Mouse (Mus musculus): ENCODE measurements around the gene Traf3ip2.

Traf3ip2 gene

DNA sequence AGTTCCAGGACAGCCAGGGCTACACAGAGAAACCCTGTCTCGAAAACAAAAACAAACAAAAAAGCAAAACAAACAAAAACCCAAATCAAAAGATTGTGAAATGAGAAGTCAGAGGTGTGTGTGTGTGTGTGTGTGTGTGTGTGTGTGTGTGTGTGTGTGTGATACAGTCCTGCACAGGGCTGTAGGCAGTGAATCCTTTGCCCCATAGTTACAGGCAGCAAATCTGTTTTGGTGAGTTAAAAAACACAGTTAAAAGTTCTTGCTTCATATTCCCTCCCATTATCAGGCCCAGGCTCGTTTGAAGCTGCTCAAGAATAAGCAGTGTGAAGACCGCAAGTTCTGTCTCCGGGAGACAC lies at the start of gene Traf3ip2:
Traf3ip2 (plus strand) TSS at position 302 of the 356 bp plus-strand sequence.
- no peak for DNase-seq (ENCODE audit: low spot score)

DNA sequence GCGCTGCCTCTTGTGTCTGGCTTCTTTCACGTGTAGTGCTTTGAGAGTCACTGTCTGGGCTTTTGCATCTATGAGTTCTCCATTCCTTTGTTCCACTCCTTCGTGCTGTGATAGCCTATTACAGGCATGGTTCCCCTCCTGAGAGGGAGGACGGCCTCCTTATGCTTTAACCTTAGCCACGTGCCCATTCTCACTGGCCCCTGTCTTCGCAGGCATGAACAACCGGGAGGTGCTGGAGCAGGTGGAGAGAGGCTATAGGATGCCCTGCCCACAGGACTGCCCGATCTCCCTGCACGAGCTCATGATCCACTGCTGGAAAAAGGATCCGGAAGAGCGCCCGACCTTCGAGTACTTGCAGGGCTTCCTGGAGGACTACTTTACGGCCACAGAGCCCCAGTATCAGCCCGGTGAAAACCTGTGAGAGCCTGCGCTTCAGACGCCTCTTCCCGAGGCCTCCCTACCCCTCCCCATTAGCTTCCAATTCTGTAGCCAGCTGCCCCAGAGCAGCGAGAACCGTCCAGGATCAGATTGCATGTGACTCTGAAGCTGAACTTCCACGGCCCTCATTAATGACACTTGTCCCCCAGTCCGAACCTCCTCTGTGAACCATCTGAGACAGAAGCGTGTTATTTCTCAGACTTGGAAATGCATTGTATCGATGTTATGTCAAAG lies 49.0 kb upstream of the Traf3ip2 start:
- DNase-seq (ENCODE audit: low spot score) = no peak

DNA sequence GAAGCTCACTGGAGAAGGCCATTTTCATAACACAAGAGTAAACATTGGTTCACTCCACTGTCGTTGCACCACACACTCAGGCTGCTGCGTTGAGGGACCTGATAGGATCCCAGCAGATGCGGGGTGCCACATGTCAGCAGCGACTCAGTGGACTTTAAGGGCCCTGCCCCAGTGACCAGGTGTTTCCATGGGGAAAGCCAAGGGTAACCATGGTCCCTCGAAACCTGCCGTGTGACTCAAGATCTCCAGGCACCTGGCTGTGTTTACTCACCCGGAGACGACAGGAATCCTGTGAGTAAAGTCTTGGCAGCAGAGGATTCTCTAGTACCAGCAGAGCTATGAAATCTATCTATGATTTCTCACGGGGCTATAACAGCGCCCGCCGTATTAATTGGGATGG lies 45.8 kb upstream of the Traf3ip2 start:
- no peak for DNase-seq (ENCODE audit: low spot score)

DNA sequence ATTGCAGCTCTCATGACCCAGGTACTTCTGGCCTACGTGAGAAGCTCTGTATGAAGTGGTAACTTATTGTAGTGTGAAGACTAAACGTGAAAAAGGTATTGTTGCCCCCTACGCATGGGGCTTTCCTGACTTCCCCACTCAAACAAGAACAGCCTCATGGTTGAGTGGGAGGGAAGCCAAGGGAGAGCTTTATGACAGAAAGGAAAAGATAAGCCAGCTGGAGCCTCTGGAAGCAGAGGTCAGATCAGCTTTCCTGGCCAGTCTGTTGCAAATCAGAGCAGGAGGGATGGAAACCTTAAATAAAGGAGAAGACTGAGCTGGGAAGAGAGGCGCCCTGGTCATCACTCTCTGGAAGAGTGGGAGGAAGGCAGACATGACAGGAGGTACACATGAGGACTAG lies 43.7 kb upstream of the Traf3ip2 start:
- DNase-seq (ENCODE audit: low spot score) = no peak

DNA sequence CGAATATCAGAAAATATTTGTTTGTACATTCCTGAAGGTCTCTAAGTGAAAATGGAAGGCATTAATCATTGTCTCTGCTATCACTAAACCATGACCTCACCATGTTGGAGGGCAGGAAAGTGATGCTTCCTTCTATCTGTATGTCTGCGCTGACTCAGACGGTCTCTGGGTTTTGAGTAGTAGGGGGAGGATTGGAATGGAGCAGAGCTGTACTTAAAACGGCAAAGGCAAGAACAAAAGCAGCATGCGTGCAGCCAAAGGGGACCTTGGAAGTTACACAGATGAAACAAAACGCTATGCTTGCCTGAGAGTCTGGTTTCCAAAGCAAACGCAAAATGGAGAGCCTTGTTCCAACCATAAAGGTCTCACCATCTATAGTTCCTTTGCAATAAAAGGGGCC lies 41.7 kb upstream of the Traf3ip2 start:
- no peak for DNase-seq (ENCODE audit: low spot score)

DNA sequence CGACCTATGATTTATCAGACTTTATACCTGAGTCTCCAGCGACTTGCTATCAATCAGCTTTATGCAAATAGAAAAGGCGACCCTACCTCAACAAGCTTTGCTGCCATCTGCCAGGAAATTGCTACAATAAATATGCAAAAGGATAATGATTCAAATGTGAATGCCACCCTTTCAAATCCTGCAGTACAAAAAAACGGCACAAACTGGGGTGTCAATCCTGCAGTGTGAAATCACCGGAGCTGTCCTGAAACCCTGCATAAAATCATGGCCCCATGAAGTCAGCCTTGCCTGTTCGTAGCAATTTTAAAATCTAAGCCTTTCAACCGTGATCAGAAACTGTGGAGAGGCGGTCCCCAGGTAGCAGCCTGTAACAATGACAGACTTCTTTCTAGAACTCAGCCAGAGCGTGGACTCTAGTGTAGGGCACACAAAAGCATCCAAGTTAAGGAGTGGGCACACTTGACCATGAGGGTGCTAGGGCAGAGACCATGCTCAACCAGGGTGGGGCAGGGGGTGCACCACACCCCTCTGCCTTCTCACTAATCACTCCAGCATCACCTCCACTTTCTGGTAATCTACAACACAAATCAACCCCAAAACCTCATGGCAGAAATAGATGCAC lies 40.6 kb upstream of the Traf3ip2 start:
- no peak for DNase-seq (ENCODE audit: low spot score)

DNA sequence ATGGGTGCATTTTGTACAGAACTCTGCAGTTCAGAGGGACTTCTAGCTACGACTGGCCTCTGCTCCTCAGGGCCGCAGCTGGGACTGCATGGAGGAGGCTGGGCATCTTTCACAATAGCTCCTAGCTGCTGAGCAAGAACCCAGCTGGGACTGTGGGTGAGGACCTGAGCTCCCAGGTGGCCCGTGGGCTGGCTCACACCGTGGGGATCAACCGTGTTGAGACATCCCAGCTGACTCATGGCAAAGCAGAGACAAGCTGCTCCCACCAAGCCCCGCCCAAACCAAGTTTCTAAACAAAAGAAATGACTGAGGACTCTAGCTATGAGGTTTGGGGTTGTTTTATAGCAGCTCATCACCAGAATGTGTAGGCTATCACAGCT lies 40.1 kb upstream of the Traf3ip2 start:
- no peak for DNase-seq (ENCODE audit: low spot score)

DNA sequence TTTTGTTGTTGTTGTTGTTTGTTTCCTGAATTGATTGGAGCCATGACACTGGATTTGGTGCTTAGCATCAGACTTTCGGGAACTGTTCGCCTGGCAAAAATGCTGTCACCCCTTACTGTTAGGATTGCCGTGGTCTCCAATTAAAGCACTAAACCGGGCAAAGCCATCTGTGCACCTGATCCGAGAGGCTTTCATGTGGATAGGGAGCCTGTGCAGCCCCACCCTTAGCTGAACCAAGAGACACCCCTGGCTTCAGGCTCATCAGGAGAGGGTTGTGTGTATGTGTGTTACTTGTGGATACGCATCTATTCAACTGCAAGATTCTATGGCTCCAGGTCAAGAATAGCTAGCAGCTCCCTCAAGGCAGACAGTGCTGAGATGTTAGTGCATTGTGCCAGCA lies 36.3 kb upstream of the Traf3ip2 start:
- no peak for DNase-seq (ENCODE audit: low spot score)

DNA sequence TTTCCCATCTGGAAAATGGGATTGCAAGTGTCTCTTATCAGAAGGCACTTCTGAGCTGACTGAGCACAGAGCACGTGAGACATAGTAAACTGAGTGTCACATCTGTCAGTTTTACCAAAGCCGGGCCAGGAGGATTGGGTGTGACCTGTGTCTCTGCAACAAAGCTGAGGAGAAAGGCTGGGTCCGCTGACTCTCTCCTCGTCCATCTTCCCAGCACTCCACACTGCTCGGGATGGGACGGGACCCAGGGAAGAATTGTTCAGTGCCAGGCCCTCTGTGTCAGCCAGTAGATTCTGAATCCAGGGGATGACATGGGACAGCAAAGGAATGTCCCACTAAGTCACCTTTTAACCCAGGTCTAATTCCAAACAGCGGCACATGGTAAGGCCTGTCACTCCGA lies 32.3 kb upstream of the Traf3ip2 start:
- DNase-seq (ENCODE audit: low spot score) = no peak

DNA sequence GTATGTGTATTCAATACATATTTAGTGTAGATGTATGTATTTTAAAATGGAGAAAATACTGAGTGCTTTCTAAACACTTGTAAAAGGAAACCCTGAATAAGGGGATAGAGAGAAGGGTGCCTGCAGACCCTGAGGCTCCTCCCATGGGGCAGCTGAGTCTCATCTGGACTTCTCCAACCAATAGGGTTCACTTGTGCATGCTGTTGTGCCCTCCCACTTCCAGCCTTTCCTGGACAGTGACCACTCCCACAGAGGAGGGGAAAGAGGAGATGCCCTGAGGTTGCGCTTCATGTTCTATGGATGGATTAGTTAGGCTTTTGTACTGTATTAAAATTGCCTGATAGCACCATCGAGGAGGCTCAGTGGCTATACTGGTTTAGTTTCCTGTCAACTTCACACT lies 30.3 kb upstream of the Traf3ip2 start:
- no peak for DNase-seq (ENCODE audit: low spot score)

DNA sequence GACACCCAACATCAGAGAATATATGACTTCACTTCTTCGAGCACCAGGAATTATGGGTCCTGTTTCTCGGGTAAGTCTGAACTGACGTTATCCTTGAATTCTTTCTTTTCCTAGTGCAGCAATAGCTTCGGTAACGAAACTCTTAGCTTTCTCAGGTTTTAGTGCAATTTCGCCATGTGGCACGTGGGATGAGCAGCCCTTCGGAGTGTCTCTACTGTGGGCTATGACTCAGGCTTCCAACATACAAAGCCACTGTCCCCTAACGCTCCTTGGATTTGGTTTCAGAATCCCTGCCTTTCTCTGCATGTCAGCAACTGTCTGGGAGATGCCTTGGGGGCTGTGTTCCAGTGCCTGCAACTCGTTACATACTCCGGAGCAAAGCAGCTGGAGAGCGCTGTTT lies 29.0 kb upstream of the Traf3ip2 start:
- DNase-seq (ENCODE audit: low spot score) = no peak

DNA sequence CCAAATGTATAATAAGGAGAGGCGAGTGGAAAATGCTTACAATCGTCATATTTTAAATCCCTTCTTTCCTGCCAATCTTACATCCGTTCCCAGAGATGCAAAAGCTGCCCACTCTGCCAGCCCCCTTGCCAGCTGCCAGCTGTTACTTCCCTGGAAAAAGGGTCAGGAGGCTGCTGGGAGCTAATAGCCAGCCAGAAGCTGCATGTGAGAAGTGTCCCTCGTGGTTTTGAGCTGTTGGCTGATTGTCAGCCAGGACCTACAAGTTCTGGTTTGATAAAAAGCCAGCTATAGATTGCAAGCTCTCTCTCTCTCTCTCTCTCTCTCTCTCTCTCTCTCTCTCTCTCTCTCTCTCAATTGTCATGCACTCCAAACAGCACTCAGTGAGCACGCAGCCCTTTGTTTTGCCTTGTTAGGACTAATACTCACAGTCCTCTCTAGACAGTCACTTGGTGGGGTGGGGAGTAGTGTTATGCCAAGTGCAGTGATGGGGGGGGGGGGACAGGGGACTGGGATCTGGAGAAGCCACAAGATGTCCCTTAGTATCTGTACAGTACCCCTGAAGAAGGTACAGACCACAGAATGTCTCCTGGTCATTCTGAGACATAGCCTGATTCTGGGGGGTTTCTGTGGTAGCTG lies 25.3 kb upstream of the Traf3ip2 start:
- DNase-seq (ENCODE audit: low spot score) = no peak

DNA sequence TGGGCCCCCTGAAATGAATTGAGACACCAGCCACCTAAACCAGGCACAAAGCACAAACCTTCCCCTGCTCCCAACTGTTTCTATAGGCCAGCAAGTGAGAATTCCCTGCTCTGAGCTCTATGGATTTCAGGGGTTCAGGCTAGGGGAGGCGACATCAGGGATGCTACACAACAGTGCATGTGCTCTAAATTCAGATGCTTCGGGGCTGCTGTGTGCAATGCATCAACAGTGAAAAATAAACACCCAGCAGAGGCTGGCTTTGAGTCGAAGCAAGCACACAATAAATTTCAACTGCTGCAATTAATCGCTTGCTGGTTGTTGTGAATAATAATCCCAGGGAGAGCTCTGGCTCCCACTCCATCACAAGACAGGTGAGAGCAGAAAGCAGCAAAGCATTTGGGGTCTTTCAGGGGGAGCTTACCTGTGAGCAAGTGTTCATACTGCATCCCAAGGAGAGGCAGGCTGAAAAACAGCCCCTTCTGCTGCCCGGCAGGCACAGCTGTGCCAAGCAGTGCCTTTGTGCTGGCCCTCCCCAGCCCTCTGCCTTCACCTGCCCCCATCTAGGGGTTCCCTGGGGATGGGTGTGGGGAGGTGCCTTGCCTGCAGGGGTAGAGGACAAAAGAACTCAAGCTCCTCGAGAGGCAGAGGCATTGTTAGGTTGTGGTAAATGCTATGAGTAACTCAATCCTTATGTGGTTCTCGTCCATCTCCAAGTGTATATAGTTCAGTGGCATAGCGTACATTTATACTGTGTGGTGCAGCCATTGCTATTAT lies 24.6 kb upstream of the Traf3ip2 start:
- DNase-seq (ENCODE audit: low spot score) = no peak

DNA sequence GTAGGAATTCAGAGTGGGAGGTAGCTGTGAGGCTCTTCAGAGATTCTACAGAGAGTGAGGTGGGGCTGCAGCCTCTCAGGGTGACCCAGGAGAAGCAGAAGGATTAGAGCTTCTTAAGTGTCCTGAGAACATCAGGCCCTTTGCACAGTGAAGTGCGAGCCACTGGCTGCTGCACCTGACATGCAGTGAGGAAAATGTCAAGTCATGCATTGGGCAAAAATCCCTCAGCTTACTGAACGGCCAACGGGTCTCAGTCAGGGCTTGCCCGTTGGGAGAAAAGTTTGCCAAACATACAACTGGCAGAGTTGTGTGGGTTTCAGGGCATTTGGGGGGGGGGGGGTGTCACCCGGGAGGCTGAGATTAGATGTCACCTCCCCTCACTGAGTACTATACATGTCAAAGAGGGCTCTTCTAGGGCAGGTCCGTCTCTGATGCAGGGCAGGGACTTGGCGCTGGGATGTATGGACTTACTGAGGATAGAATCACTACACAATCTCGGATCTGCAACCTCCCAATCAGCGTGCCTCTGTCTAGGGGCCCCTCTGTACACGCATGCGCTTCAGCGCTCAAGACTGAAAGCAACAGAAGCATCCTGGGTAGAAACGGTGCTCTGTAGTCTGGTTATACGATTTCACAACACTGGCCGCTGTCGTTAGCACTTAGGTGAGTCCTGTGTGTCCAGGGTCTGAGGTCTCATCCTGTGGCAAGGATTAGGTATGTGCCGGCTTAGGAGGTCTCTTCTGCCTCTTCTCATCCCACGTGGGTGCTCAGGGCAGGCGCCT lies 22.8 kb upstream of the Traf3ip2 start:
- DNase-seq (ENCODE audit: low spot score) = no peak

DNA sequence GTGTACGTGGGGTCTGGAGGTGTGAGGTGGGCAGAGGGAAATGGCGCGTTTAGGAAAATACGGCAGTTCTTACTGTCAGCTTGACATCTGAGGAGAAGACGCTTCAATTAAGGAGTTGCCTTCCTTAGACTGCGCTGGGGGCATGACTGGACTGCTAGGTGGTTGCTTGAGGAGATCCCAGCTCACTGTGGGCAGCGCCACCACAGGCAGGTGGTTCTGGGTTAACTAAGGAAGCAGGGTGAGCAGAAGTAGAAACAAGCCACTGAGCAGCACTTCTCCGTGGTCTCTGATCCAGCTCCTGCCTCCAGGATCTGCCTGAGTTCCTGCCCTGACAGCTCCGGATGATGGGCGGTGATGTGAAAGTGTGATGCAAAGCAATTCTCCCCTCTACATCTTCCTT lies 22.1 kb upstream of the Traf3ip2 start:
- no peak for DNase-seq (ENCODE audit: low spot score)

DNA sequence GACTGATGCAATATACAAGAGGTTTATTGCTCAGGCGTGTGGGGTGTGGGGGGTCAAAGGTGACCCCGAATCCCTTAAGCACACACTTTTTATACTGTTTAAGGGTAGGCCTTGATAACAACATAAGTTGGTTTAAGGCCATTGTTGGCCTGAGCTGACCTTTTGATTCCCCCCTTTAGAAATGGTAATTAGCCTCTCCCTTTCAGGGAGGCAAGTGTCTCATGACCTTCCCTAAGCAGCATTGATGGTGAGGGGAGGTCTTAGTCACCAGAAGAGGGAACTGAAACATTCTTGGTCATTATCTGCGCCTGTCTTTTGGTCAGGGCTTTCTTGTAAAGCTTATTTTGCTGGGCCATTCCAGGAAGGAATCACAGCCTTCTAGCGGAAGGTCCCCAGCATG lies 20.2 kb upstream of the Traf3ip2 start:
- no peak for DNase-seq (ENCODE audit: low spot score)

DNA sequence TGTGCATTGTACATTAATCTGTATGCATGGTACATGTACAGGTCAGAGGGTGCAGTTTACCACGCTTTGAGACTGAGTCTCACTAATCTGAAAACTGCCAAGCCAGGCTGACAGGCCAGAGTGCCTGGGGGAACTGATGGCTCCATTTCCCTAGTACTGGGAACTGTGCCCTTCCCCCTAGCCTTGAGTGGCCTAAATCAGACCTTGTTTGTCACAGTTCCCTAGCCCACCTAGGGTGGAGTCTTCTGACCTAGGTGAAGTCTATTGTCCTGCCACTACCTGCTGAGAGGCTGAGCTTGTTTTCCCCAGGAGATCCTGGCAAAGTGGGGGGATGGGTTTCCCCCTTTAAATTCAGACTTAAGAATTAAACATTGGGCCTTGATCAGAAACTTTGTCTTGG lies 18.0 kb upstream of the Traf3ip2 start:
- no peak for DNase-seq (ENCODE audit: low spot score)

DNA sequence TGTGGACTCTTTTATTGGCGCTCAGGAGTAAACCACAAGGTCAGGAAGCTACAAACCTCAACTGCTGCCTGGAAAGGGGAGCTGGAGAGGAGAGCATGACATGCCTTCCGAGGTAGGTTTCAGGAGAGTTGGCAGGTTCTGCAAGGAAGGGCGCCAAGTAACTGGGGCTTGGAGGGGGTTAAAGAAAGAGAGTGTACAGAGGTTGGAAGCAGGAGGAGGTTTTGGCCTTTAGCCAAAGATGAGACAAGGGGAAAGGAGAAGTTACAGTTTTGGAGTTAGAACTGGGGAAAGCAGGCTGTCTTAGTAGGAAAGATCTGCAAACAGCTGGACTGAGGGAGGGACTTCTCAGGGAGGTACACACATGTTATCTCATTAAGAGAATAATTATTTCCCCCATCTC lies 16.9 kb upstream of the Traf3ip2 start:
- DNase-seq (ENCODE audit: low spot score) = no peak

DNA sequence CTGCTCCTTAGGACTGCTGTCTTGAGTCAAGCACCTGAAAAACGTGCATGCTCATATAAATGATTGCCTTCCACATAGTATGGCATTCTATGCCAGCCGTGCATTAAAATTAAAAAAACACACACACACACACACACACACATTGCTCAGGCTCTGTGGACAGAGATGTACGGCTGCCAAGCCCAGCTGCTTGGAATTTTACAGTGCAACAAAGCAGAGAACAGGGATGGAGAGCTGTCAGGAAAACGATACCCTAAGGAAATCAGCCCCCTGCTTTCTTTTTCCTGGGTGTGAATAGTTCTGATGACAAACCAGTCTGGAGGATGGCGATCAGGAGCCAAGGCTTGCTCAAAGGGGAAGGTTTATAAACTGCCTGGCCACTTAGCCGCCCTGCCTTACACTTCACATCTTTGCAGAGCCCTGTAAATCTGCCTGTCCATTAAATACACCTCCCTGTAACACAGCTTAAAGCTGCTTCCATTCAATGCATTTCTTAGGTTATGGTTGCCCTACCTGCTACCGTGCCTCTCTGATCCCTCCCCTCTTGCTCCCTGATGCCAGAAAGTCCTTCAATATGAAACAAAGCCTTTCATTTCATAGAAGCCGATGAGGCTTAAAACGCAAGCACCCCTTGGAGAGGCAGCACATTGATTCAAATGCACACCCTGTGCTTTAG lies 15.5 kb upstream of the Traf3ip2 start:
- no peak for DNase-seq (ENCODE audit: low spot score)

DNA sequence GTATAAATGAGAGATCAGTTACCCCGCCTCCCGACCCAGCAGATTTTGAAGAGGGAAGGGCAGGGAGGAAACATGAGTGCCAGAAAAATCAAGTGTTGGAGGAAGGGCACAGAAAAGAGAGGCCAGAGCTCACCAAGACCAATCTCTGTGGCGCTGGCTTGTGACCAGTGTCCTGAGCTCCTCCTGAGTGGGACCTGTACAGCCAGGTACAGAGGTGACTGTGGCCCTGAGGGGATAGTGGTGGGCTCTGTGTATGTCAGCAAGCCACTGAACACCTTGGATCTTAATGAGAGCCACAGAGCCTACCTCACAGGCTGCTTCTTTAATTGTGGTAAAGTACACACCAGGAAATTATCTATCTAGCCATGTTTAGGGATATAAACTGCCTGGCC lies 14.9 kb upstream of the Traf3ip2 start:
- no peak for DNase-seq (ENCODE audit: low spot score)

DNA sequence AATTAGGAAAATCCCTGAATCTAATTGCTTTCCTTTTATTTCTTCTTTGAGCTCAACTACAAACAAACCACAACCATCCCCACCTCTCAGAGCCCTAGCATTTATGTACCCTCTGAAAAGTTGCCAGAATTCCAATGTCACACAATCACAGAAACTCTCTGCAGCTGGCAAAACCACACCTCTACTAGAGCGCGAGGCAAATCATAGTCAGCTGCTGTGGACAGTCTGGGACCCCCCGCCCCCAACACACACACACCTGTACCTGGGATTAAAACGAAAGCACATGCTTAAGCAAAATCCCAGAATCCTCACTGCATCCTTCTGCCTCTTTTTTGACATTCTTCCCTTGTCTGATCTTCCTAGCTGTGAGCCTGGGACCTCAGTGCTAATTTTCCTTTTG lies 13.1 kb upstream of the Traf3ip2 start:
- DNase-seq (ENCODE audit: low spot score) = no peak

DNA sequence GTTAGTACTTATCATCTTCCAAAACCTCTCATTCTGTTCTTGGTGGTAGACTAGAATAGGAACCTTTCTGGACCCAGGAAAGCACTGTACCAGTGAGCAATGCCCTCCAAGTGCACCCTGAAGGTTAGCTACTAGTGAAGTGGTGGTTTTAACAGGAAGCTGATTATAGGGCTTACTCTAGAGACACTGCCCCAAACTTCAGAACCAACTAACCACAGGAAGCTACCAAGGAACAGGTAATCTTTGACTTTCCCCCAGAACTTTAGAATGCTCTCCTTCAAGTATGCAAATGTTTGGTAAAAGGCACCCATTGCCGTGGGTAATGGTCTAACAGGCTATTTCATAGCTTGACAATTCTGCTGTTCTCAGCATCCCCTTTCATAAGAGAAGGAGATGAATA lies 12.6 kb upstream of the Traf3ip2 start:
- no peak for DNase-seq (ENCODE audit: low spot score)

All from left cerebral cortex, adult 11 months (tissue).